Mouse (Mus musculus) v-Abl transformed pro-B cells (cell line): ENCODE data around the gene A2ml1.

ENCODE experiments used
- in situ Hi-C, 2 experiments: fragments of 400-800 bp; cut with MboI; formaldehyde crosslinking; loops; one replicate each; pipeline ENCODE4 v1.15.1; 2025; ENCODE audit not compliant: unreplicated experiment in 2 of 2

Gene A2ml1

DNA sequence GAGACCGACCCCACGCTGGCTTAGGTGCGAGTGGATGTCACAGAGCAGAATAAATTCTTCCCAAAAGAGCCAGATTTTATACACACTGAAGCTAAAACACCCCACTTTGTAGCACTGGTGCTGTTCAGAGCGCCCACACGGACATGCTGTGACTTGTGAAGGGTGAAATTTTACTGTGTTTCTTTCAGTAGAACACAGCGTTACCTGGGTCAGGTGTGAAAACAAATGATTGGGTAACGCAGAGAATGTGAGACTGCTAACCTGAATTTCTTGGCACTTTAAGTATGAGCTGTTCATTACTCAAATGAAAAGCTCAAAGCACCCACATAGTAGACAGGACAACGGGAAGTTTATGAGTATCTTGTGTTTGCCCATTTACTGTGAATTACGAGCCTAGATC, 4.1 kb downstream of the A2ml1 start:
- in situ Hi-C loops = loop anchor here (25.0 kb wide), 1 partner anchor 935 kb away; the partner anchor contains the start of genes Olr1 (in 2 of the 2) and Tmem52b (in 2 of the 2)

GRCm38 (mm10) chr6:128566589-128566988, 14.8 kb downstream of the A2ml1 start:
- in situ Hi-C loops = no loop called here

DNA sequence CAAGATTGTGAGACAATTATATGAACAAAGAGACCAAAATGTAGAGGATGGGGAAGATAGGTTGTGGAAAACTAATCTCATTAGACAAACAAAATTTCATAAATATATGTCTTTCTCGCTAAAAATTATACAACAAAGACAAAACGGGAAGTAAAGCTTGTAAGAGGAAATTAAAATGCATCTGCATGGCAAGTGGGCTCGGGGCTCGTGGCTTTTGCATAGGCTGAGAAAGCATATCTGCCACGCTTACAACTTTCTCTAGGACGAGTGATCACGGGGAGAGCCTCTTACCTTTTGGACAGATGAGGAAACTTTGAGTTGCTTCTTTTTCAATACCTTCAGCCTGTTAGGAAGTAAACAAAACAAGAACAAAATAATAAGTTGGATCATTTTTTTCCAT, 27.4 kb downstream of the A2ml1 start:
- in situ Hi-C loops = no loop called here

- in situ Hi-C loops = no loop called here
Measured at GRCm38 (mm10) chr6:128549463-128550452, 31.6 kb downstream of the A2ml1 start.

DNA sequence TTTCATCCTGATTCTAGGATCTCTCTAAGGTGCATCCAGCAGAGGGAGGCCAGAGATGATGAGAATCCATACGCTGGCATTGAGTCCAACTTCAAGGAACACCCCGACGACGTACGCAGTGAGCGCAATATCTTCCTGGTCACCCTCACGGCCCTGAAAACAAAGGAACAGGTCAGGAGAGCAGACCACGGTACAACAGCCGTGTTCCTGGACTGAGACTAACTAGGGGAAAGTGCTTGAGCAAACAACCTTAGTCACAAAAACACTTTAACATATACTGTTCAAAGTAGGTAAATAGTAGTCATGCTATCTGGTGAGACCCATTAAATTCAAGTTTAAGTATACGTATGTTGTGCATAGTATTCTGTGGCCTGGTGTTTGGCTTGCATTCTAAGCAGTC, 32.9 kb downstream of the A2ml1 start:
- in situ Hi-C loops = no loop called here

DNA sequence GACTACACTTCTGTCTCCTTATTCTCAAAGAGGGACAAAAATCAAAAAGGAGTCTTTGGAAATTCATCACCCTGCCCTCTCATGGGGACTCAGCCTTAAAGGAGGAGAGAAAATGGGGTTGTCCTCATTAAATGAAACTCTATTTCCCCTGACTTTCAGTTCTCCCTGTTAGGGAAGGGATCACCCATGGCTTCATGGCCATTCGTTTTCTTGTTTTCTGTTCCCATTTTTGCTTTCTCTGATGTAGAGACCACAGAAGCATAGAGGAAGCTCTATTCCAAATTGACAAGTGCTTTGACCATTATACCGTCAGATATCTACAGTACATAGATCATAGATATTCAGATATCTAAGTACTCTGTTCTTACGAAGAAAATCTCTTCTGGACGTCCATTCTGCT, 36.0 kb downstream of the A2ml1 start:
- in situ Hi-C loops = no loop called here

DNA sequence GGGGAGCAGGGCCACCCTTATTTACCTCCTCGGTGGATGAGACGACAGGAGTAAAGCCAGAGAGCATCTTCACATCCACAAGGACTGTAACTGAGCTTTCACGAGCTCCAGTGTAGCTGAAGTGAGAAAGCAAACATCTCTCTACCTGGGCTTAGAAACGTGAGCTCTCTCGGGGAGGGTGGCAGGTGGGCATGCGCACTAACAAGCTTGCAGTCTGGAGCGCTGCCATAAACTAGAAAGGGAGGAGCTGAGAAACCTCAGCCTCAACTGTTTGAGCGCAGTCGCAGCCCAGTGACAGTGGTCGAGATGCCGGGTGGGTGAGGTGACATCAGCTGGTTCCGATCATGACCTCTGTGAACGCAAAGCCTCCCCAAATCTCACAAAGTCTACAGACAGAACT, 38.2 kb downstream of the A2ml1 start:
- in situ Hi-C loops = no loop called here

- in situ Hi-C loops = no loop called here
Measured at GRCm38 (mm10) chr6:128535250-128535649, 46.2 kb downstream of the A2ml1 start.

- in situ Hi-C loops = no loop called here
Measured at GRCm38 (mm10) chr6:128533296-128533695, 48.1 kb downstream of the A2ml1 start.

GRCm38 (mm10) chr6:128532701-128533100, 48.7 kb downstream of the A2ml1 start:
- in situ Hi-C loops = no loop called here

GRCm38 (mm10) chr6:128528491-128528890, 52.9 kb downstream of the A2ml1 start:
- in situ Hi-C loops = no loop called here

GRCm38 (mm10) chr6:128527110-128527509, 54.3 kb downstream of the A2ml1 start:
- in situ Hi-C loops = no loop called here

DNA sequence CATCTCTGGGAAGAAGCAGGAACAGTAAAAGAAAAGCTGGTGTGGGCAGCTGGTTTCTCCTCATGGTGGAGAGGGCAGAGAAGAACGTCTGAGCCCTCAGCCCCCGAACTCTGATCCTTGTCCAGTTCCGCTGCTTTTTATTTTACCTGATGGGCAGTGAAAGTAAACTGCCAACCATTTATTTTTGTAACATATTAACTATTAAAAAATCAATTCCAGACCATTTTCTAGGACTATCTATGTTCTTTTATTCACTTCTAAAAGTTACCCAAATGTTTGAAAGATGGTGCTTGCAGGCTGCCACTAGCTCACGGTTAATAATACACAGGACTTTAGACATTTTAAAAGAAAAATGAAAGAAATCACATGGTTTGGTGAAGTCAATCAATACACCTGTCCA, 54.8 kb downstream of the A2ml1 start, which contains the start of gene Pzp:
Gene Pzp, minus strand, starts transcription at position 120 of the 400 bp plus-strand sequence.
- in situ Hi-C loops = no loop called here

- in situ Hi-C loops = no loop called here
Measured at GRCm38 (mm10) chr6:128525801-128526200, 55.6 kb downstream of the A2ml1 start.

- in situ Hi-C loops = no loop called here
Measured at GRCm38 (mm10) chr6:128523360-128523759, 58.0 kb downstream of the A2ml1 start.

- in situ Hi-C loops = no loop called here
Measured at GRCm38 (mm10) chr6:128519159-128519558, 62.2 kb downstream of the A2ml1 start.

DNA sequence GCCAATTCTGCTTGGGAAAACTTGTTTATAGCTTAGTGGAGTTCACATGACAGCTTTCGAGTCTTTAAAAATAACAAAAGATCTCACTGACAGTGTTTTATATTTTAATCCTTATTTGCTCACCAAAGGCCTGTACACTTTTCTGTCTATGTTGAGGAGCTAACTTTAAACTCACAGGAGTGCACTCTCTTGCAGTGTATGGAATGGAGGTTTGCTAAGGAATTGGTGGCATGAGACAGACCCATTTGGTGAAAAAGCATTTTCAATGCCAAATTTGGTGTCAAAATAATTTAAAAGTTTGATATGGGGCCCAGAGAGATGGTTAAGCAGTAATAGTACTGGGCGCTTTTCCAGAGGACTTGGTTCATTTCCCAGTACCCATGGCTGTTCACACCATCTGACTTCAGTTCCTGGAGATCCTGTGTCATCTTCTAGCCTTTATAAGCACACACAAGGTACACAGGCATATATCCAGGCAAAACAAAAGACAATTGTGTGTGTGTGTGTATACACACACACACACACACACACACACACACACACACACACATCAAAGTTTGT, 75.7 kb downstream of the A2ml1 start:
- in situ Hi-C loops = no loop called here

DNA sequence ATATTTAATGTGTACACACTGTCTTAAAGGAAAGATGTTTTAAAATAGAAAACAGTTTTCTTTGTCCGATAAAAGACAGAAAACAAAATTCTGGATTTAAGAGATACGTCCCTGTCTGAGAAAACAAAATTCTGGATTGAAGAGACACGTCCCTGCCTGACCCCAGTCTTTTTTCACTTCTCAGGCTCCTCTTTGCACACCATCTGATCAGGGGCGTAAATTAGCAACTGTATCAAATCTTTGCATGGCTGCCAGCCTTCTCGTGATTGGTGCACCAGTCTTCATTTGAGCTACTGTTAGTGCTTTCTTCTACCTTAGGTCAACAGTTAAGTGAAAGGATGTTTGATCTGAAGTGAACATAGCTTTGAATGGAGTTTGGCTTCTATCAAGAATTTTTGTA, 76.7 kb downstream of the A2ml1 start:
- in situ Hi-C loops = no loop called here

- in situ Hi-C loops = no loop called here
Measured at GRCm38 (mm10) chr6:128495346-128495745, 86.1 kb downstream of the A2ml1 start.

DNA sequence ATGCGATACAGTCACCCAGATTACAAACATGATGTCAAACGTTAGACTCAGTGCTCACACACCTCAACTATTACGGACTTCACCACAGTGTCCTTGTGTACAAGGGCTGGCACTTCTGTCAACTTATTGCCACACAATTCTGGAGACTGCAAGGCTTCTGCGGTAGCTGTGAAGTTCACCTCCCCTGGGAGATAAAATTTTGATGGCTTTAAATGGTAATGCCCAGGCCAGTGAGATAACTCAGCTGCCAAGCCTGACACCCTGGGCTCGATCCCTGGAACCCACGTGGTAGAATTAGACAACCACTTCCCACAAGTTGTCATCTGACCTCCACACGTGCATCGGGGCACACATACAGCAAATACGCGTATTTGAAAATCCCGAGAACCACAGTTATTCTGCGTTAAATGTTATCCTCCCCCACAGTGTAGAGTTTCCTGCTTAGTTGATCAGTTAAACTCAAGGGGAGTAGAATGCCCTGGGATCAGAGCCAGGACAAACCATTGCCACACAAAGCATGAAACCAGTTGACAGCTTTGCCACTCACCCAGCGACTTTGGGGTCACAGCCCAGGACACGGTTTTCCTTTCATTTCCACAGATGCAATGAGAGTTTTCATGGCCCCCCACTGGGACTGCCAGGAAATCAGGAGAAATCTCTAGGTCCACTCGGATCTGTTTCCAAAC, 86.6 kb downstream of the A2ml1 start:
- in situ Hi-C loops = no loop called here

DNA sequence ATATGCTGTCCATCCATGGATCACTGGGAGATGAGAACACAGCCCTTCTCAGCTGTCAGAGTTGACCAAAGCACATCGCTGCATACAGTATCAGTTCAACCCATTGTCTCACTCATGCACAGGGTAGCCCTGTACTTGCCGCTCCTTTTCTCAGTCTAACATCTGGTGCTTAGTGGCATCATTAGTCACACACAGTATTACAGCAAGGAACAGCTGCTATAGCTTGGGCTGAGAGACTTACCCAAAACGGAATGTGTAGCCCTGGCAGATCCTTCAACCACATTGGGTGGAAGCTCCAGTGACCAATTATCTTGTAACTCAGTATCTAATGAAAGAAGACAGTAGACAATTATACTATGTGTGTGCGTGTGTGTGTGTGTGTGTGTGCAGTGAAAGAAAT, 89.5 kb downstream of the A2ml1 start:
- in situ Hi-C loops = no loop called here
